Mouse (Mus musculus): Measurements from ENCODE around the gene Tyms. TPM values are rescaled to one million over a fixed set of nuclear protein-coding genes. Genes with fewer than 3 reads are reported as not detected.

Tyms gene
- 137 and 160 TPM in 2 replicates for polyA plus RNA-seq (2015; fragmentation: Nextera tagmentation; extraction: Ambion mirVana)

- Histone ChIP-seq H3K9me3 (replicated peaks; ENCODE audit: low read length) (no peaks in the 10 kb centered on the region), H3K27me3 (ENCODE audit: insufficient read depth, low read length) (no peaks in the 10 kb centered on the region), H3K27ac (peak within 1 kb of the TSS; percentile 84), H3K4me2 (ENCODE audit: low read length) (peak within 1 kb of the TSS; percentile 88), H3K4me1 (replicated peaks; ENCODE audit: insufficient read depth, low read length) (no peaks in the 10 kb centered on the region), H3K36me3 (ENCODE audit: insufficient read depth, low read length) (peaks cover 5% of the 10 kb centered on the region; the same call in 1 of the 2 replicates), H3K4me3 (replicated peaks; ENCODE audit: low read depth, low read length) (peak within 1 kb of the TSS; percentile 80), H3K9ac (ENCODE audit: low read depth, low read length) (peak within 1 kb of the TSS; percentile 75)
- DNase-seq (ENCODE audit: low spot score) = peak; percentile 90
- TF ChIP-seq CTCF (IDR thresholded peaks at IDR 0.05; ENCODE audit: low read depth) = peak; percentile 29; the same call in 1 of the 2 replicates
- peak; percentile 87 for ATAC-seq (replicated peaks; ENCODE audit: low FRiP score, low read depth)
- 1% methylated on average over 45 of the region's 45 CpGs for WGBS
Observed at GRCm38 (mm10) chr5:30072825-30073821, at the start of gene Tyms. Gene Tyms (minus strand): TSS chr5:30073617.

GRCm38 (mm10) chr5:30122481-30122880 lies 49.1 kb upstream of the Tyms start:
- H3K9me3 ChIP-seq (replicated peaks; ENCODE audit: low read length) = no peaks in the 10 kb centered on the region
- H3K27me3 ChIP-seq (ENCODE audit: insufficient read depth, low read length) = no peaks in the 10 kb centered on the region
- WGBS = 84% methylated on average over 6 of the region's 6 CpGs
- H3K4me1 ChIP-seq (replicated peaks; ENCODE audit: insufficient read depth, low read length) = no peaks in the 10 kb centered on the region
- no peak overlapping the region for H3K27ac ChIP-seq
- H3K36me3 ChIP-seq (ENCODE audit: insufficient read depth, low read length) = peaks cover 67% of the 10 kb centered on the region
- H3K9ac ChIP-seq (ENCODE audit: low read depth, low read length) = no peak overlapping the region
- H3K4me3 ChIP-seq (replicated peaks; ENCODE audit: low read depth, low read length) = no peak overlapping the region
- ATAC-seq (replicated peaks; ENCODE audit: low FRiP score, low read depth) (no peak), DNase-seq (ENCODE audit: low spot score) (no peak)
- TF ChIP-seq CTCF (IDR thresholded peaks at IDR 0.05; ENCODE audit: low read depth) = no peak
- H3K4me2 ChIP-seq (ENCODE audit: low read length) = no peak overlapping the region

GRCm38 (mm10) chr5:30120106-30120505 lies 46.7 kb upstream of the Tyms start:
- Histone ChIP-seq H3K4me3 (replicated peaks; ENCODE audit: low read depth, low read length) (no peak overlapping the region), H3K4me1 (replicated peaks; ENCODE audit: insufficient read depth, low read length) (no peaks in the 10 kb centered on the region), H3K27me3 (ENCODE audit: insufficient read depth, low read length) (no peaks in the 10 kb centered on the region), H3K27ac (no peak overlapping the region), H3K36me3 (ENCODE audit: insufficient read depth, low read length) (peaks cover 52% of the 10 kb centered on the region), H3K4me2 (ENCODE audit: low read length) (no peak overlapping the region), H3K9ac (ENCODE audit: low read depth, low read length) (no peak overlapping the region), H3K9me3 (replicated peaks; ENCODE audit: low read length) (no peaks in the 10 kb centered on the region)
- ATAC-seq (replicated peaks; ENCODE audit: low FRiP score, low read depth) (peak; percentile 52; the same call in 1 of the 2 replicates), DNase-seq (ENCODE audit: low spot score) (no peak)
- WGBS = 80% methylated on average over 7 of the region's 7 CpGs
- TF ChIP-seq CTCF (IDR thresholded peaks at IDR 0.05; ENCODE audit: low read depth) = no peak

GRCm38 (mm10) chr5:30119163-30119562 lies 45.7 kb upstream of the Tyms start:
- Histone ChIP-seq H3K27me3 (ENCODE audit: insufficient read depth, low read length) (peaks cover 7% of the 10 kb centered on the region; the same call in 1 of the 2 replicates), H3K27ac (peak overlapping the region; percentile 13), H3K9me3 (replicated peaks; ENCODE audit: low read length) (no peaks in the 10 kb centered on the region), H3K9ac (ENCODE audit: low read depth, low read length) (no peak overlapping the region), H3K4me3 (replicated peaks; ENCODE audit: low read depth, low read length) (no peak overlapping the region), H3K4me1 (replicated peaks; ENCODE audit: insufficient read depth, low read length) (no peaks in the 10 kb centered on the region; the same call in 1 of the 2 replicates), H3K36me3 (ENCODE audit: insufficient read depth, low read length) (peaks cover 44% of the 10 kb centered on the region), H3K4me2 (ENCODE audit: low read length) (no peak overlapping the region)
- peak; percentile 55 for ATAC-seq (replicated peaks; ENCODE audit: low FRiP score, low read depth)
- no peak for TF ChIP-seq CTCF (IDR thresholded peaks at IDR 0.05; ENCODE audit: low read depth)
- WGBS = 49% methylated on average over 6 of the region's 6 CpGs
- peak; percentile 52 for DNase-seq (ENCODE audit: low spot score)

GRCm38 (mm10) chr5:30118018-30118417 lies 44.6 kb upstream of the Tyms start:
- no peak for DNase-seq (ENCODE audit: low spot score)
- Histone ChIP-seq H3K4me3 (replicated peaks; ENCODE audit: low read depth, low read length) (no peak overlapping the region), H3K4me2 (ENCODE audit: low read length) (no peak overlapping the region), H3K27me3 (ENCODE audit: insufficient read depth, low read length) (peaks cover 7% of the 10 kb centered on the region; the same call in 1 of the 2 replicates), H3K36me3 (ENCODE audit: insufficient read depth, low read length) (peaks cover 34% of the 10 kb centered on the region), H3K27ac (no peak overlapping the region), H3K9me3 (replicated peaks; ENCODE audit: low read length) (no peaks in the 10 kb centered on the region), H3K9ac (ENCODE audit: low read depth, low read length) (no peak overlapping the region), H3K4me1 (replicated peaks; ENCODE audit: insufficient read depth, low read length) (peaks cover 3% of the 10 kb centered on the region; the same call in 1 of the 2 replicates)
- no peak for ATAC-seq (replicated peaks; ENCODE audit: low FRiP score, low read depth)
- WGBS = 76% methylated on average over 1 of the region's 1 CpGs
- TF ChIP-seq CTCF (IDR thresholded peaks at IDR 0.05; ENCODE audit: low read depth) = no peak

- Histone ChIP-seq H3K36me3 (ENCODE audit: insufficient read depth, low read length) (peaks cover 12% of the 10 kb centered on the region; the same call in 1 of the 2 replicates), H3K4me2 (ENCODE audit: low read length) (no peak overlapping the region), H3K9me3 (replicated peaks; ENCODE audit: low read length) (no peaks in the 10 kb centered on the region), H3K27me3 (ENCODE audit: insufficient read depth, low read length) (peaks cover 7% of the 10 kb centered on the region; the same call in 1 of the 2 replicates), H3K27ac (no peak overlapping the region), H3K9ac (ENCODE audit: low read depth, low read length) (no peak overlapping the region), H3K4me3 (replicated peaks; ENCODE audit: low read depth, low read length) (no peak overlapping the region), H3K4me1 (replicated peaks; ENCODE audit: insufficient read depth, low read length) (peaks cover 12% of the 10 kb centered on the region)
- ATAC-seq (replicated peaks; ENCODE audit: low FRiP score, low read depth) (no peak), DNase-seq (ENCODE audit: low spot score) (no peak)
- 34% methylated on average over 10 of the region's 10 CpGs for WGBS
- TF ChIP-seq CTCF (IDR thresholded peaks at IDR 0.05; ENCODE audit: low read depth) = peak; percentile 45
Observed at GRCm38 (mm10) chr5:30115718-30116117, 42.3 kb upstream of the Tyms start.
